Mouse (Mus musculus) midbrain, embryonic 14.5 days (tissue): ENCODE results near the gene Tnfrsf8. TPM values are rescaled to one million over a fixed set of nuclear protein-coding genes. Genes with fewer than 3 reads are reported as not detected.
A peak's percentile ranks its signal among the peaks of the same experiment; 100 is the strongest.

Source experiments
- ATAC-seq: fragments of 200-750 bp; cut with Nextera tagmentation; 2 replicates; pipeline ENCODE4 v1.8.0; 2017; ENCODE audit warnings: moderate number of reproducible peaks, moderate library complexity; ENCODE audit not compliant: low FRiP score, low TSS enrichment
- DNase-seq: peaks from one replicate; pipeline ENCODE4 v3.0.0-alpha.2; 2015
- H3K27ac ChIP-seq: fragments of 300-500 bp; sonication (generic); replicated peaks from 2 replicates; pipeline ENCODE4 v1.5.1; 2014; ENCODE audit warnings: mild to moderate bottlenecking, low read depth, low read length, moderate library complexity
- H3K27me3 ChIP-seq: fragments of 300-500 bp; sonication (generic); 2 replicates; pipeline ENCODE4 v1.6.1; 2014; ENCODE audit warnings: low read length, control low read depth, mixed read lengths; ENCODE audit not compliant: control insufficient read depth, insufficient read depth
- H3K36me3 ChIP-seq: fragments of 300-500 bp; sonication (generic); 2 replicates; pipeline ENCODE4 v1.6.1; 2014; ENCODE audit warnings: low read length, control low read depth; ENCODE audit not compliant: control insufficient read depth, insufficient read depth
- H3K4me1 ChIP-seq: fragments of 300-500 bp; sonication (generic); 2 replicates; pipeline ENCODE4 v1.6.1; 2014; ENCODE audit warnings: mild to moderate bottlenecking, antibody characterized with exemption, low read length, control low read depth; ENCODE audit not compliant: control insufficient read depth, insufficient read depth
- H3K4me2 ChIP-seq: fragments of 300-500 bp; sonication (generic); 2 replicates; pipeline ENCODE4 v1.6.1; 2014; ENCODE audit warnings: mild to moderate bottlenecking, low read length, moderate library complexity
- H3K4me3 ChIP-seq: fragments of 300-500 bp; sonication (generic); replicated peaks from 2 replicates; pipeline ENCODE4 v1.5.1; 2014; ENCODE audit warnings: low read depth, low read length
- H3K9ac ChIP-seq: fragments of 300-500 bp; sonication (generic); replicated peaks from 2 replicates; pipeline ENCODE4 v1.6.1; 2014; ENCODE audit warnings: mild to moderate bottlenecking, low read length, moderate library complexity
- H3K9me3 ChIP-seq: fragments of 300-500 bp; sonication (generic); 2 replicates; pipeline ENCODE4 v1.6.1; 2016; ENCODE audit warnings: low read length, control low read depth, mixed read lengths; ENCODE audit not compliant: control insufficient read depth
- WGBS: fragments of 180-500 bp; shearing (Covaris S2); extraction: QIAGEN DNeasy Blood & Tissue Kit; methylation state at CpG from one replicate; pipeline ENCODE4 v1.1.7; 2014; 5-methylcytosine and 5-hydroxymethylcytosine counted together
- polyA plus RNA-seq: library from polyadenylated mRNA; unstranded; fragments of >200 nt; fragmentation: Nextera tagmentation; extraction: Ambion mirVana; gene quantifications from 2 replicates; pipeline ENCODE4 v1.2.1, GENCODE M21; 2014

Tnfrsf8 gene
- polyA plus RNA-seq, 1 experiment from 2014 or later: 0.29 TPM

- no peak overlapping the region for H3K9ac ChIP-seq
- WGBS: 82% methylated on average over 4 of the region's 4 CpGs
- H3K4me1 ChIP-seq: no peaks in the 10 kb centered on the region
- H3K4me3 ChIP-seq: no peak overlapping the region
- H3K27ac ChIP-seq: no peak overlapping the region
- no peaks in the 10 kb centered on the region for H3K27me3 ChIP-seq
- DNase-seq (no peak), ATAC-seq (no peak)
- no peak overlapping the region for H3K4me2 ChIP-seq
- no peaks in the 10 kb centered on the region for H3K9me3 ChIP-seq
- H3K36me3 ChIP-seq: no peaks in the 10 kb centered on the region
Observed at GRCm38 (mm10) chr4:145240723-145241231, 74.2 kb downstream of the Tnfrsf8 start.

DNA sequence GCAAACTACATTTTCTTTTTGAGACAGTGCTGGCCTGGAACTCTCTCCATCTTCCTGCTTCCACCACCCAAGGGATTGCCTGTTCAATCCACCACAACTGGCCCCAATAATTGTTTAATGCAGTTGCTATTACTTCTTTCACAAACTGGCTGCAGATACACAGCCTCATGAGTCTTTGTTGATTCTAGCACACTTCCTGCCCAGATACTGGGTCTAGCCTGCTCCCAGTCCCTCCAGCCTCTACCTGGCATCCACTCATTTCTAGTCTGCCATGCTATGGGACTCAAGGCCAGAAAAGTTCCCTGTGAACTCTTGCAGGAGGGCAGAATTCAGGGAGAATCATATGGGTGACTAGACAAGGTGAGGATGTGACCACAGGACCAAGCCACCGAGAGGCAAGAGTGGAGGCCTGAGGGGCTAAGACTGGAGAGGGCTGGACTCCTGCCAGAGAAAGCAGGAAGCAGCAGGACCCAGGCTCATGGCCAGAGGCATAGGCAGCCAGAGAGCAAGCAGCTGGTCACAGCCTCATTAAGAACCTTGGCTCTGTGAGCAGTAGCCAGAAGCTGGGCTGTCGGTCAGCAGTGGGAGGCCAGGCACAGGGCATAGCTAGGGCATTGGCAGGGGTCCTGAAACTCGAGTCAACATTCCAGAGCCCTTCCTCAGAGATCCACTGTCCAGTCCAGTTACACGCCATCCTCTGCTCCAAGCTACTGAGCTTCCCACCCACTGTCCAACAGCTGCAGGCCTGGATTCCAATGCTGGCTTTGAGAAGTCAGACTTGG is 75.7 kb downstream of the Tnfrsf8 start:
- H3K27me3 ChIP-seq: no peaks in the 10 kb centered on the region
- DNase-seq (peak; percentile 23), ATAC-seq (peak; percentile 38; the same call in 1 of the 2 replicates)
- no peaks in the 10 kb centered on the region for H3K4me1 ChIP-seq
- 57% methylated on average over 4 of the region's 4 CpGs for WGBS
- H3K27ac ChIP-seq: no peak overlapping the region
- no peak overlapping the region for H3K4me2 ChIP-seq
- no peaks in the 10 kb centered on the region for H3K9me3 ChIP-seq
- no peaks in the 10 kb centered on the region for H3K36me3 ChIP-seq
- H3K4me3 ChIP-seq: no peak overlapping the region
- no peak overlapping the region for H3K9ac ChIP-seq

GRCm38 (mm10) chr4:145236027-145236426 is 78.9 kb downstream of the Tnfrsf8 start:
- DNase-seq (no peak), ATAC-seq (no peak)
- no peaks in the 10 kb centered on the region for H3K4me1 ChIP-seq
- no peaks in the 10 kb centered on the region for H3K27me3 ChIP-seq
- 94% methylated on average over 7 of the region's 7 CpGs for WGBS
- no peak overlapping the region for H3K27ac ChIP-seq
- H3K4me2 ChIP-seq: no peak overlapping the region
- H3K9me3 ChIP-seq: no peaks in the 10 kb centered on the region
- H3K4me3 ChIP-seq: no peak overlapping the region
- no peaks in the 10 kb centered on the region for H3K36me3 ChIP-seq
- no peak overlapping the region for H3K9ac ChIP-seq

DNA sequence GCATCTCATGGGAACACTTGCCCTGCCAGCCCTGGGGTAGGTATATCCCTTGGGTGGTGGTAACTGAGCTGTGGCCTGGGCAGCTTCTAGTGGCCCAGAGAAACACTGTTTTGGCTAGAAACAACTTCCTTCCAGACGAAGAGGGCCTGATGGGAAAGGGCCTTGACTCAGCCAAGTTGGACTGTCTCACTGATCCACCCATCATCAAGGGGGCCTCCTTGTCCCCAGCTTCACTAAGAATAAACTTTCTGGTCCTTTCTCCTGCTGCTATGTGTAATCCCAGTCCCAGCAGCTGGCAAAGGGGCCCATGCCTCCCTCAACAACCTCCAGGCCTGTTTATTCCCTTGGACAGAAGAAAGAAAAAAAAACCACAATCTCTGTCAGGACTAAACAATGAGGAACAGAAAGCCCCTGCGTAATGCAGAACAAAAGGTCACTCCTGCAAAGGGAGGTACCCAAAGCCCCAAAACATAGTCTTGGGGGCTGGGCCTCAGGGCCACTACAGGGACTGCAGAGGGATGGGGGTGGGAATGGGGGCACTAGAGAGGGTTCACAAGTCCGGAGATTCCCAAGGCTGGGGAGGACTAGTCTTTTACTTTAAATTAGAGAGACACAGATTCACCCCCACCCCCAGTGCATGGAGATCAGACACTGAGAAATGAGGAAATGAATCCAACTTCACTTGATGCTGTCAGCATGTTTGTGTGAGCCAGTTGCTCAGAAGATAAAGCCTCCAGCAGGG is 81.3 kb downstream of the Tnfrsf8 start:
- no peak overlapping the region for H3K9ac ChIP-seq
- H3K4me1 ChIP-seq: no peaks in the 10 kb centered on the region
- H3K27ac ChIP-seq: no peak overlapping the region
- no peak overlapping the region for H3K4me3 ChIP-seq
- DNase-seq (no peak), ATAC-seq (no peak)
- WGBS: 22% methylated on average over 3 of the region's 3 CpGs
- H3K4me2 ChIP-seq: no peak overlapping the region
- no peaks in the 10 kb centered on the region for H3K36me3 ChIP-seq
- no peaks in the 10 kb centered on the region for H3K9me3 ChIP-seq
- H3K27me3 ChIP-seq: no peaks in the 10 kb centered on the region

DNA sequence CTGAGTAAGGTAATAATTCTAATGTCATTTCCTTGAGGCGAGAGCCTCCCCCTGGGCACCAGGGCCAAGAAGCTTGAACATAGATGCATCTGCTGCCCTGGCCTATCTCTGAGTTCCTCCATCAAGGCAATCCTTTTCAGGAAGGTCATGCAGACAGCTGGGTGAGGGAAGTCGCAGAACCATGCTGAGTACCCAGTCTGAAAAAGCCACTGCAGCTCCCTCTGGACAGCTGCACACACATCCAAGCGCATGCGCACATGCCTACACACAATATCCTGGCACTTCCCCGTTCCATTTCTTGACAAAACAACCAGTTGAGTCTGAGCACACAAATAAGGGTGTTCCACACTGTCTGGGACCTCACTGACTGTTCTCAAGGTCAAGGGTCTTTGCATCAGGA is 83.2 kb downstream of the Tnfrsf8 start:
- no peak for ATAC-seq

GRCm38 (mm10) chr4:145230647-145231046 is 84.3 kb downstream of the Tnfrsf8 start:
- no peak for ATAC-seq
- Histone ChIP-seq H3K4me3 (no peak overlapping the region), H3K27ac (no peak overlapping the region), H3K4me1 (no peaks in the 10 kb centered on the region), H3K4me2 (no peak overlapping the region), H3K36me3 (no peaks in the 10 kb centered on the region), H3K9ac (no peak overlapping the region), H3K9me3 (no peaks in the 10 kb centered on the region), H3K27me3 (no peaks in the 10 kb centered on the region)
- no peak for DNase-seq
- WGBS: 96% methylated on average over 2 of the region's 2 CpGs

More for the DNA sequence above, 83.2 kb downstream of the Tnfrsf8 start:
- H3K27ac ChIP-seq: no peak overlapping the region
- no peak overlapping the region for H3K4me2 ChIP-seq
- no peaks in the 10 kb centered on the region for H3K4me1 ChIP-seq
- no peaks in the 10 kb centered on the region for H3K9me3 ChIP-seq
- no peak for DNase-seq
- H3K9ac ChIP-seq: no peak overlapping the region
- no peak overlapping the region for H3K4me3 ChIP-seq
- H3K36me3 ChIP-seq: no peaks in the 10 kb centered on the region
- no peaks in the 10 kb centered on the region for H3K27me3 ChIP-seq
- WGBS: 93% methylated on average over 5 of the region's 5 CpGs

DNA sequence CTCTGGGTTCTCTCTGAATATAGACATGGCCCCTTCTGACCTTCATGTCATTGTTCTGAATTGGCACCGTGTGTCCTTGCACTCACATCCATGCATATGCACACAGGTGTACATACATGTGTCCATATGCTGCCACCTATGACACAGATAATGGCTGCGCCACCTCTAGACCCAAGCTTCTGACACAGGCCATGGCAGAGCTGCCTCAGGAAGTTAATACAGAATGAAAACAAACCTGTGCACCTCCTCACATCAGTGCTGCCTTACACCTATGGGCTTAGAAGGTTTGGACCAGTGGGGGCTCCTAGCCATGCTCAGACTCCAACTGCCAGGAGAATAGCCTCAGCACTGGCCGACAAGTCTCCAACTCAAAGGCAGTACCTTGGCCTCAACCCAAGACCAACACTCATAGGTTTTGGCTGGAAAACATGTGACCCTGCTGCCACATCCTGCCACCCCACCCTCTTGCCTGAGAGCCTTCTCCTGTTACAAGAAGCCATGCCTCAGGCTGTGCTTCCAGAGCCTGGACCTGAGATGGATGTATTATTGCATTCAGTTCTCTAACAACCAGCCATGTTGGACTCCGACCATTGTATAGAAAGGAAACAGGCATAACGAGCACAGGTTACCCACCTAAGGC is 85.3 kb downstream of the Tnfrsf8 start:
- ATAC-seq (no peak), DNase-seq (no peak)
- Histone ChIP-seq H3K4me2 (no peak overlapping the region), H3K27ac (no peak overlapping the region), H3K36me3 (no peaks in the 10 kb centered on the region), H3K27me3 (no peaks in the 10 kb centered on the region), H3K9me3 (no peaks in the 10 kb centered on the region), H3K4me3 (no peak overlapping the region), H3K9ac (no peak overlapping the region), H3K4me1 (no peaks in the 10 kb centered on the region)
- 93% methylated on average over 5 of the region's 5 CpGs for WGBS

GRCm38 (mm10) chr4:145229051-145229450 is 85.9 kb downstream of the Tnfrsf8 start:
- no peak overlapping the region for H3K4me2 ChIP-seq
- DNase-seq: no peak
- WGBS: 94% methylated on average over 6 of the region's 6 CpGs
- H3K36me3 ChIP-seq: no peaks in the 10 kb centered on the region
- no peaks in the 10 kb centered on the region for H3K9me3 ChIP-seq
- H3K4me1 ChIP-seq: no peaks in the 10 kb centered on the region
- no peak for ATAC-seq
- H3K4me3 ChIP-seq: no peak overlapping the region
- no peaks in the 10 kb centered on the region for H3K27me3 ChIP-seq
- H3K27ac ChIP-seq: no peak overlapping the region
- H3K9ac ChIP-seq: no peak overlapping the region
